Mouse (Mus musculus) thymus, adult 2 months (tissue): ENCODE results near the gene Srprb. TPM values are rescaled to one million over a fixed set of nuclear protein-coding genes. Genes with fewer than 3 reads are reported as not detected.

Experiments
- DNase-seq: peaks from one replicate; pipeline ENCODE4 v3.0.0; 2021
- H3K27ac ChIP-seq: fragments of 200-500 bp; 2 replicates; pipeline ENCODE4 v1.5.1; 2012; ENCODE audit warnings: low read length, control low read depth; ENCODE audit not compliant: control insufficient read depth, insufficient read depth
- H3K27me3 ChIP-seq: fragments of 200-500 bp; 2 replicates; pipeline ENCODE4 v1.6.1; 2012; ENCODE audit warnings: mild to moderate bottlenecking, low read length, moderate library complexity, mixed read lengths; ENCODE audit not compliant: control insufficient read depth, insufficient read depth
- H3K36me3 ChIP-seq: fragments of 200-500 bp; 2 replicates; pipeline ENCODE4 v1.6.1; 2012; ENCODE audit warnings: mild to moderate bottlenecking, low read length, moderate library complexity; ENCODE audit not compliant: control insufficient read depth, insufficient read depth
- H3K4me1 ChIP-seq: fragments of 200-500 bp; replicated peaks from 2 replicates; pipeline ENCODE4 v1.6.1; 2012; ENCODE audit warnings: low read length; ENCODE audit not compliant: control insufficient read depth, insufficient read depth
- H3K4me3 ChIP-seq: fragments of 200-500 bp; 2 replicates; pipeline ENCODE4 v1.5.1; 2012; ENCODE audit warnings: mild to moderate bottlenecking, low read length, control low read depth, moderate library complexity; ENCODE audit not compliant: control insufficient read depth, insufficient read depth
- CTCF ChIP-seq: fragments of 200-500 bp; IDR thresholded peaks from 2 replicates; pipeline ENCODE4 v1.5.1; 2012; ENCODE audit warnings: mild to moderate bottlenecking, control low read depth, low read length, moderate library complexity, borderline replicate concordance; ENCODE audit not compliant: control insufficient read depth, poor library complexity, insufficient read depth; ENCODE audit errors: extremely low read depth
- POLR2A ChIP-seq: fragments of 200-500 bp; IDR thresholded peaks from 2 replicates; pipeline ENCODE4 v1.6.1; 2012; ENCODE audit warnings: mild to moderate bottlenecking, low read length, control low read depth, moderate library complexity; ENCODE audit not compliant: control insufficient read depth, poor library complexity, insufficient read depth; ENCODE audit errors: extremely low read depth
- WGBS: fragments of 180-500 bp; shearing (Covaris S2); methylation state at CpG from one replicate; pipeline ENCODE4 v1.1.7; 2018; 5-methylcytosine and 5-hydroxymethylcytosine counted together
- polyA plus RNA-seq: library from polyadenylated mRNA; depleted of rRNA; stranded (reverse); fragments of >200 nt; gene quantifications from 2 replicates; pipeline ENCODE4 v1.2.3, GENCODE M21; 2012

The Srprb gene
- polyA plus RNA-seq, 1 experiment, result 51.3 TPM

DNA sequence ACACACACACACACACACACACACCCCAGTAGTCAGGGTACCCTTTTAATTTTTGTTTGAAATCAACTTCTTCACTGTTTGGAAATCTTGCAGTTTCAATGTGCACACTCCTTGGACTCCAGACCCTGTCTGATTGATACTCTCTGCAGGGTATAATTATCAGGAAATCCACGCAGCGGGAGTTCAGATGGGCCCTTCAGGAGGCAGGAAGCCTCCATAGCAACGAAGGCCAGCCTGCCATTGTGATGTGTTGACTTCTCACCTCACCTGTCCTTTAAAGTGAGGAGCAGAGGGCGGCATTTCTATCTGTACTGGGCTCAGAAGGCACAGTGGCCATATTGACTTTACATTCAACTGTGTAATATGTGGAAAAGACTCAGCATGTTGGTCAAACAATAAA is 17.1 kb downstream of the Srprb start:
- H3K4me1 ChIP-seq, result peaks cover 6% of the 10 kb centered on the region
- TF ChIP-seq CTCF (no peak), POLR2A (no peak)
- H3K27ac ChIP-seq, result no peak overlapping the region
- no peak for DNase-seq
- no peaks in the 10 kb centered on the region for H3K27me3 ChIP-seq
- H3K36me3 ChIP-seq, result peaks cover 5% of the 10 kb centered on the region; the same call in 1 of the 2 replicates
- no peak overlapping the region for H3K4me3 ChIP-seq
- 90% methylated on average over 4 of the region's 4 CpGs for WGBS

DNA sequence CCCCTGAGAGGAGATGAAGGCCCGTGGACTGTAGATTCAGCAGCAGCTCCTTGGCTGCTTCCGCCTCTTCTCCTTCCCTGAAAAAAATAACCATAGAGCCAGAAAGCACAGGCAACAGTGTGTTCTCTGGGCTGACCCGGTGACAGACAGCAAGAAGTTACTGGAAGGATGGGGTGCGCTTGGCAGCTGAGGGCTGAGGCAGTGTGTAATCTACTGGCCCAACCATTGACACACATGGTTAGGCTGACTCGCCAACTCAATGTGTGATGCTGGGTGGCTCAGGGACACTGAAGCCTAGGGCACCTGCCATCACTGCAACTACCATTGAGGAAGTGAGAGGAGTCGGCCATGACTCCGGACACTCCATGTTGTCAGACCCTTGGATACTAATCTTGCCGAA is 20.1 kb downstream of the Srprb start:
- Histone ChIP-seq H3K27ac (no peak overlapping the region), H3K4me1 (peaks cover 6% of the 10 kb centered on the region), H3K4me3 (no peak overlapping the region), H3K36me3 (no peaks in the 10 kb centered on the region), H3K27me3 (no peaks in the 10 kb centered on the region)
- TF ChIP-seq POLR2A (no peak), CTCF (no peak)
- no peak for DNase-seq
- 93% methylated on average over 8 of the region's 8 CpGs for WGBS

GRCm38 (mm10) chr9:103180807-103181565 is 21.0 kb downstream of the Srprb start:
- no peak for TF ChIP-seq POLR2A
- Histone ChIP-seq H3K36me3 (no peaks in the 10 kb centered on the region), H3K4me3 (peak overlapping the region; percentile 25), H3K27ac (no peak overlapping the region), H3K27me3 (no peaks in the 10 kb centered on the region), H3K4me1 (peaks cover 6% of the 10 kb centered on the region)
- 6% methylated on average over 20 of the region's 20 CpGs for WGBS
- DNase-seq, result peak; percentile 57

DNA sequence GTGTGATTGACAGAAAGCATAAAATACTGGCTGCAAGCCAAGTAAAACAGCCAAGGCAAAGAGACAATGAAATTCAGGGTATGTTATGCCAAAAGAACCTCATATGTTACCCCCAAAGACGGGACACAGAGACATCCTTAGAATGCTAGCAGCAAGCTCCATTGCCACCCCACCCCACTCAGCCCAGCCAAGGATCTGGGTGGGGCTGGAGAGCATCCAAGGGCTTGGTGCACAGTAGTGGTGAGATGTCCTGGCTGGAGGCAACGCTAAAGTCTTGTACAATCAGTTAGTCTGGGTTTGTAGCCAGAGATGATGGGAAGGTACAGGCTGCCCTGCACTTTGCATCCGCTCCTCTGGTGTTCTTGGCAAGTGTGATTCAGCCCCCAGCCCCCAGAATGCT is 21.6 kb downstream of the Srprb start:
- H3K27ac ChIP-seq, result no peak overlapping the region
- H3K36me3 ChIP-seq, result no peaks in the 10 kb centered on the region
- peaks cover 6% of the 10 kb centered on the region for H3K4me1 ChIP-seq
- no peak for DNase-seq
- no peaks in the 10 kb centered on the region for H3K27me3 ChIP-seq
- no peak for TF ChIP-seq CTCF
- 82% methylated on average over 3 of the region's 3 CpGs for WGBS
- H3K4me3 ChIP-seq, result no peak overlapping the region

DNA sequence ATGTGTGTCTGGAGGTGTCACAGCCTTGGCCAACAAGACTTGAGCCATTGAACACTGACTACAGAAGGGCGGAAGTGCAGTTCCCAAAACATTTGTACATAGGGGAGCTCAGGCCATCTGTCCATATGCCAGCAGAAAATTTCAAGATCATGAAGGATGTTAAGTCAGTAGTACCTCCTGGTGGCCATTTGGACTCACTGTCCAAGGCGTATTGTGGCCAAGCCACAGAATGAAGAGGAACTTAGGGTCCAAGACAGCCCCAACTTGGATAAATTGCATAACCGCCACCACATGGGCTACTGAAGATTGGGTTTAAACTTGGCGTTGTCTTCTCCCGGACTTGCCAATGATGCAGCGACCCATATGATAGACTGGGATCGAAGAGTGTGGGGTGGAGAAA is 26.2 kb downstream of the Srprb start:
- Histone ChIP-seq H3K27me3 (no peaks in the 10 kb centered on the region), H3K36me3 (no peaks in the 10 kb centered on the region), H3K4me1 (peaks cover 4% of the 10 kb centered on the region), H3K27ac (no peak overlapping the region), H3K4me3 (no peak overlapping the region)
- WGBS, result 97% methylated on average over 7 of the region's 7 CpGs
- no peak for TF ChIP-seq CTCF
- TF ChIP-seq POLR2A, result no peak
- DNase-seq, result no peak

DNA sequence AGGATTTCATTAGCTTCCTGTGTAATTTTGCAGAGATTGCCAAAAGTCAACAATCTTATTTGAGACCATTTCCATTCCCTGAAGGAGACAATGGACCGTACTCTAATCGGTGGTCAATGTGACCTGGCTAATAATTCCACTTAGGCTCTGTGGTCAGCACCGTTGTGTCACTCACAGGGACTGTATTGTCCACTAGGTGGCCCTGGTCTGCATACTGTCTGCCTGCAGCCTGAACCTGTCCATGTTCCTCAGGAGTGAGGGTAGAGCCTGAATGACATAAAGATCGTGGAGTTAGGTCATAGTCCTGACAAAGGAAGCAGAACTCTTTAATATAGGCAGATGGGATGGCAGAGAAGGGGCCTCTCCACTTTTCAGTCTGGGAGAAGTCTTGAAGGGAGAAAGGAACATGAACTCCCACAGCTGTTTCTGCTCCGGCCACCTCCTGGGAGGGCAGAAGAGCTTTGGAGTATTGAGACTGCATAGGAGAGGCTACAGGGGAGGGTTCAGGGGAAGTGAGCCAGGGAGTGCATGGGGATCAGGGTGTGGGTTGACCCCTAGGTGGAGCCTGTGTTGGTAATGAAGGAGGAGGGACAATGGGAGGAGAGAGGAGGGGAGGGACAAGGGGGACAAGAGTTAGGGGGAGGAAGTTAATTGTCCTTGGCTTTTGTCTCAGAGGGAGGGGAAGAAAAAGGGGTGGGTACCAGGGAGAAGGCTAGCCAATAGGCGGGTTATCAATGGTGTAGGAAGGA is 27.0 kb downstream of the Srprb start:
- H3K4me3 ChIP-seq, result no peak overlapping the region
- H3K4me1 ChIP-seq, result no peaks in the 10 kb centered on the region
- WGBS, result 74% methylated on average over 6 of the region's 6 CpGs
- H3K27ac ChIP-seq, result no peak overlapping the region
- H3K27me3 ChIP-seq, result no peaks in the 10 kb centered on the region
- no peak for TF ChIP-seq CTCF
- TF ChIP-seq POLR2A, result no peak
- no peaks in the 10 kb centered on the region for H3K36me3 ChIP-seq
- no peak for DNase-seq

- Histone ChIP-seq H3K27me3 (no peaks in the 10 kb centered on the region), H3K36me3 (no peaks in the 10 kb centered on the region), H3K4me1 (no peaks in the 10 kb centered on the region), H3K4me3 (no peak overlapping the region), H3K27ac (no peak overlapping the region)
- WGBS, result 95% methylated on average over 7 of the region's 7 CpGs
- TF ChIP-seq POLR2A (no peak), CTCF (no peak)
- DNase-seq, result no peak
Observed at GRCm38 (mm10) chr9:103168771-103169170, 33.2 kb downstream of the Srprb start.
